Mouse (Mus musculus): ENCODE data around the gene Tnp2. TPM values are rescaled to one million over a fixed set of nuclear protein-coding genes. Genes with fewer than 3 reads are reported as not detected.

The Tnp2 gene
- total RNA-seq, 2 experiments from 2014 or later = not detected

DNA sequence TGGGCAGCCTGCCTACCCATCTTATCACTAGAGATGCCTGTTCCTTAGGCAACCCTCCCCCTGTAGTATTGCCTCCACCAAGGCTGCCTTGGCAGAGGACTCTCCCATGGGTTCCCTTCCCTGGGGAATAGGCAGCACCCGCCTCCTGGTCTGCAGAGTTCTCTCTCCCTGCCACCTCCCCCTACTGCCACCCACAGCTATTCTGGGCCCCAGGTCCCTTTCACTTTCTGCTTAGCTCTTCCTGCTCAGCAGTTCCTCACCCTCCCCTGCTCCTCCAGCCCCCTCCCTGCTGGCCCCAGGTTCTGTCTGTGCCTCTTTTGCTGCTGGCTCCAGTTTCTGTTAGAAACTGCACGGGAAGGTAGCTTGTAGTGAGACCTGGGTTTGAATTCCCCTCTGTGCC lies 18.8 kb downstream of the Tnp2 start:
- peak in 1 of 2 experiments; percentile 61 for DNase-seq

DNA sequence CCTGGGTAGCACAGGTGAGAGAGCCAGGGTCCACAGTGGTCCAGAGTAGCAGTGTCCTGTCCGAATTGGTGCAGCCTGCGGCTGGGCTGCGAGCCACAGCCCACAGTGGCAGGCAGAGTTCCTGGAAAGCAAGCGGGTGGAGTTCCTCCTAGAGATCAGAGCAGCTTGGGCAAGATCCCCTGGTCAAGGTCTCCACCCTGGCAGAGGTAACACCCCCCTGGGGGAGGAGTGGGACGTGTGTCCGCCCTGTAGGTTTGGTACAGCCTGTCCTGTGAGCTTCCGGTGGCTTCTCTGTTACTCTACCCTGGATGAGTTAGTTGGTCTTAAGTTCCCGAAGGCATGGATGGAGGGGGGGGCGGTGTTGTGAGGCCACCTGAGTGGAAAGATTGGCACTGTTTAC lies 19.6 kb downstream of the Tnp2 start:
- DNase-seq = peak; percentile 72 to 80

DNA sequence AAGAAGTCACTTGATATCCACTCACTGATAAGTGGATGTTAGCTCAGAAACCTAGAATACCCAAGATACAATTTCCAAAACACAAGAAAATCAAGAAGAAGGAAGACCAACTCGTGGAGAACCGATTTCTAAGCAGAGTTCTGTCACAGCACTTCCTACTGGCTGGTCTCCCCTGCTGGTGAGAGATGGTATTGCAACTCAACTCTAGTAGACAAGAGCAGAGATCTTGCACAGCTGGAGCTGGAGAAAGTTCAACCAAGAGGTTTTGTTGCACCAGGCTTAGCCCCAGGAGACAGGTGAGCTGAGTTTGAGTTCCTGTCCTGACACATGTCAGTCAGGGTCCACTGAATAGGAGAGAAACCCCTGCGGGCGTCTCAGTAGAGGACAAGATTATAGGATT lies 21.3 kb downstream of the Tnp2 start:
- DNase-seq = peak; percentile 59 to 87

DNA sequence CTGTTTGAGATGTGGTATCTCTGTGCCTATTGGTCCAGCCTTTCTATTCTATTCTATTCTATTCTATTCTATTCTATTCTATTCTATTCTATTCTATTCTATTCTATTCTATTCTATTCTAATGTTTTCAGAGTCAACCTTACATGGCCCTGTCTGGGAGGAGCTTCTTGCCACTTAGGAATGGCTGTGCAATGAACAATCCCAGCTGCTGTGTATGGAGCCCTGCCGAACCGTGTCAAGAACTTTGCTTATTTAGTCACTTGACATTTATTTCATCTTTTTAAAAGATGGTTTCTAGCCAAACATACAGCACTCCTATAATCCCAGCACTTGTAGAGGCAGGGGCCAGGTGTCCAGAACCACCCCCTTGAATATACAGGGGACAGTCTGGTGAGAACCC lies 24.1 kb downstream of the Tnp2 start:
- DNase-seq = no peak

DNA sequence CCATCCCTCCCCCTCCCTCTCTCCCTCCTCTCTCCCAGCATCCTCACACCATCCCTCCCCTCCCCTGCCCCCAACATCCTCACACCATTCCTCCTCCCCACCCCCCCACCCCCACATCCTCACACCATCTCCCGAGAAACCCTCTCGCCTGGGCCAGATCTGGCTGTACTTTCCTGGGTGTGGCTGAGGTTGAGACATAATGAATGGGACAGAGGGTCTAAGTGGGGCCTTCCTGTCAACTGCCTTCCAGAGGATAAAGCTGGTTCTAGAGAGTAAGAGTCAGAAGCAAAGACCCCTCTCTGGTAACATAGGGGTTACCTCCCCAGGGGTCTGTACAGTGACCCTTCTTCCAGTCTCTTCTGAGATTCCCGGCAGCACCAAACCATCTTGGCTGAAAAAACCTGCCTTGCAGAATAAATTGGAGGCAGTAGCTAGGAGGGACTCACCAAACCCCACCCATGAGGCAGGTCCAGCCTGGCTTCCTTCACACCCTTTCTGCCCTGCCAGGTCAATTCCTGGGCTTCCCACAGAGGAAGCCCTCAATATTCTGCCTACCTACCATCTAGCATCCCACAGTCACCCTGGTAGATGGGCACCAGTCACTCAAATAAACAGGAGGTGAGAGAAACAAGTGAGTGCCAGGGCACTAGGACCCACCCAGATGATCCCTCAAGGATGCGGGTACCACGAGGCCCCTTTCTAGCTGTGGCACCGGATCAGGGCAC lies 24.8 kb downstream of the Tnp2 start:
- no peak for DNase-seq

DNA sequence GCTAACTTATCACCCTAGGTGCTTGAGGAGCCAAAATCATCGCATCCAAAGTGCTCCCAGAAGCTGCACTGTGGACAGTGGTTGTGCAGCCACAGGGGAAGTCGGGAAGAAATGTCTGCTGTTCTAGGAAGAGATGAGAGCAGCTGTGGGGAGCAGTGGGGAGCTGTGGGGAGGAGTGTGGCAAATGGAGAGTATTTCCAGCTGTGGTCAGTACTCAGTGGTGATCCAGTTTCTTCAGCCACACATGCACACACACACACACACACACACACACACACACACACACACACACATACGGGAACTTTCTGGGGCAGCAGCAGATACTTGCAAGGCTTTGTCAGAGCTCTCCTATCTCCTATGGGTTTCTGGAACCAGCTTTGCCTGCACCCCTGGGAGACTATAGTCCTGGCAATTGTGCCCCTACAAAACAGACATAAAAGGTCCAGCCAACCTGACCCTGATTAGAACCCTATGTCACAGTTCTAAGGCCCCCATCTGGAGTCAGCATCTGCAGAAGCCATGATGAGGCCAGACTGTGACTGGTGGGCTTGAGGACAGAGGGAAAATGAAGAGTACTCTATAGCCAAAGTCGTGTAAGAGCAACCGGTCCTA lies 25.8 kb downstream of the Tnp2 start:
- DNase-seq = no peak

DNA sequence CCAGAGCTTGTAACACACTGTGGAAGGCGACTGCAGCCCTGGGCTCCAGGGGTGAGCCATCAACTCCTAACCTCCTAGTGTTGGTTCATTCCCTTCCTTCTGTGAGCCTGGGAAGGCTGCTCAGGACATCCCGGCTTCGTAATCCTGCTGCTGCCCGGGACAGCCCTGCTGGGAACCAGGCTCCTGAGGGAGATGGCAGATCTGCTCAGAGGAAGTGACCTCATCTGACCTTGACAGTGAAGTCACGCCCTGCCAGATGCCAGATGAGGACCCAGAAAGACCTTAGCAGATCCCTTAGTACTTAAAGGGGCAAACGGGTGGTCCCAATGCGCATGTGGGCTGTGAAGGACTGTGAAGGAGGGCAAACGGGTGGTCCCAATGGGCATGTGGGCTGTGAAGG lies 27.3 kb downstream of the Tnp2 start:
- DNase-seq = no peak

DNA sequence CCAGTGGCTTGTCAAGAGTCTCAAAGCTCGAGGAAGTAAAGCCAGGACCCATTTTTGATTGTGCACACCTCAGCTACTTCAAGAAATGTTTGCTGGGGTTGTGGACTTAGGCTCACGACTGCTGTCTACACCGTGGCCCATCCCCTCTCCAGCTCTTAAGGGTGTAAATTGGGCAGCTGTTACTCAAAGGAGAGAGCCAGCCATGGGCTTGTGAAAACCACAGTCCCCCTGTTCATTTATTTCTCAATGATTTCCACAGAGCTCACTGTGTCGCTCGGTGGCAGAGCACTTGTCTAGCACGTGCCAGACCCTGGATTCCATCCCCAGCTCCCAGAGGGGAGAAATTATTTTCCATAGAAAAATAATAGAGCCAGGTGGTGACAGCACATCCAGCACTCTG lies 32.3 kb downstream of the Tnp2 start:
- no peak for DNase-seq

DNA sequence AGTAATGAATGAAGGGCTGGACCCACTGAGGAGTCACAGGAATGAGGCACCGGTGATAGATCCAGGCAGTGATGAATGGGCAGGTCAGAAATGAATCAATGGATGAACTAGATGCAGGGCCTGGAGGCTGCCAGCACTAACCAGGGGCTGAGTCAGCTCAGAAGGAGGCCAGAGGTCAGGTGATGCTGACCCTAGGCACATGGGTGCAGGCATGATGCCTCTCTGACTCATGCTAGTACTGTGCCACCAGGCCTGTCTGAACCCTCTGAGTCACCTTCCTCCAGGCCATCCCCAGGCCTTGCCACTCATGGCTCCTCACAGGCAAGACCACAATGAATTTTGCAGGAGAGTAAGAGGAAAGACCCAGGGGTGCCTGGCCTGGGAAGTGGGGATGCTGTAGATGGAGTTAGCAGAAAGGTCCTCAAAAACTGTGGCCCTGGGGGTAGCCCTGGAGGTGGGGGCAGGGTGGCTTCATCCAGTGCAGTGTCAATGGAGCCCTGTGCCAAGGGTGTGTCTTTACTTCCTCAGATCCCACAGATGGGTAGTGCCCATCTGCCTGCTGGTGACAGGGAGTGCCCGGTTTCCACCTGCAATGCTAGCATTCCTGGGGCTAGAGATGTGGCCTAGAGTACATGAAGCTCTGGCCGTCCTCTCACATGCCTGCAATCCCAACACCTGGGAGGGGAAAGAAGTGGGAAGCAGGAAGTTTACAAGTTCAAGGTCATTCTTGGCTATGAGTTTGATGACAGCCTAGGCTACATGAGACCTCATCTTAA lies 33.8 kb downstream of the Tnp2 start:
- peak; percentile 88 to 92 for DNase-seq

DNA sequence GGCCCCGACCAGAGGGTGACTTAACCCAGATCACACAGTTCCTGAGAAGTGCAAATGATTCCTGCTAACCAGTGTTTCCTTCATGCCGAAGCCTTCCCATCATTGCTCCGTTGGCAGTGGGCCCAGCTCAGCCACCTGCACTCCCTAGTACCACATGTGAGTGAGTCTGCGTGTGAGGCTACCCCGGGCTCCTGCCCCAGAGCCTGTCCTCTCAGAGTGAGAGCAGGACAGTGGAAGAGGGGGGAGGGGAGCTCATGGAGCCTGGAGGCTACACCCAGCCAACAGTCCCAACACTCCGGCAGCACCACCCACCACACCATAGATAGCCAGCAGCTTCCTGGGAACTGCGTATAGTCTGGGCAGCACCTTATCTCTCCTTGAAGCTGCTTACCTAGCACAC lies 38.6 kb downstream of the Tnp2 start:
- DNase-seq = no peak

DNA sequence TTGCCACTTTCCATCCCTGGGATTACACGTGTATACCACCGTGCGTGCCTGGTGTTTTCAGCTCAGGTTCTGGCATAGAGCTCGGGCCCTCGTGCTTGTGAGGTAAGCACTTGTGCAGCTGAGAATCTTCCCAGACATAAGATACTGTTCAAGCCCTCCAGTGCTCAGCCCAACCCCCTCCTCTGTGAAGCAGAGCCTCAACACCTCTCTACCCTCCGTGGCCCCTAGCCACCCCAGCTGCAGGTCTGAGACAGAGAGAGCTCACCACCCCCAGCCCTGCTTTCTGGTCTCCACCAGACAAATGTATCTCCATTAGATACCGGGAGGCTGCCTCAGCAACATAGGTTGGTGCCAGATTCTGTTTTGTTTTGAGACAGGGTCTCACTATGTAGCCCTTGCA lies 39.2 kb downstream of the Tnp2 start:
- no peak for DNase-seq

DNA sequence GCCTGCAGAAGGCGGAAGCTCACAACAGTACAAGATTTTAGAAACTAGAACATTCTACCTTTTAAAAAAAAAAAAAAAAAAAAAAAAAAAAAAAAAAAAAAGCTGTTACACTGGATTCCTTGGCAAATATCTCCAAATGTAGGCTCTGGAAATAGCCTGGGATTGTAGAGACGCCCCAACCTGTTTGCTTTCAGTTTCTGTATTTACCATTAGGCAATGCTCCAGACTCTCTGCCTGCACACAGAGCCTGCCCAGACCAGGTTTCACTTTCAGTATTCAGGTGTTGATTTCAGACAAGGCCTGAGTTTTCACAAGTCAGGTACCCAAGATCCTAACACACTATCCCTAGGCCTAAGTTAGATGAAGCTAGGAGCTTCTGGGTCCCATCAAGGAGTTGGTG lies 47.4 kb downstream of the Tnp2 start:
- DNase-seq = no peak

DNA sequence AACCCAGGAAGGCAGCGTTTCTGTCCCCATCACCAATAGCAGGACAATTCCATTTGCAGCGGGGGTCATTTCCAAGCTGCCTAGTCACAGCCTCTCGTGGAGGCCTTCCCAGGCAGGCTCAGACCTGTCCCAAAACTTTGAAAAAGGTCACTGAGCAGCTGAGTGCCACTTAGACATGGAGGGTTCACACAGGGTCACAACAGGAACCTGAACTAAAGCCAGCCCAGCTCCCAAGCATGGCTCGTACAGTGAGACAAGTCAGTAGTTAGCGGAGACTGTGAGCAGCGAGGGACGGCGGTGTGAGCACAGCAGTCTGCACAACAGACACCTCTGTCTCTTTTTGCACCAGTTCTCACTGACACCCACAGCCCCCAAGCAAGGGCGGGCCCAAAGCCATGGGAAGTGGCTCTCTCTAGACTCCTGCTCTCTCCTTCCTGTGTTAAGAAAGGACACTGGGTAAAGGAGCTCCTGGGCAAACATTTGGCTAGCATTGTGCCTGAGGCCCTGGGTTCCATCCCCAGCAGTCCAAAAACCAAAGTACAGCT lies 48.5 kb downstream of the Tnp2 start:
- DNase-seq = no peak

DNA sequence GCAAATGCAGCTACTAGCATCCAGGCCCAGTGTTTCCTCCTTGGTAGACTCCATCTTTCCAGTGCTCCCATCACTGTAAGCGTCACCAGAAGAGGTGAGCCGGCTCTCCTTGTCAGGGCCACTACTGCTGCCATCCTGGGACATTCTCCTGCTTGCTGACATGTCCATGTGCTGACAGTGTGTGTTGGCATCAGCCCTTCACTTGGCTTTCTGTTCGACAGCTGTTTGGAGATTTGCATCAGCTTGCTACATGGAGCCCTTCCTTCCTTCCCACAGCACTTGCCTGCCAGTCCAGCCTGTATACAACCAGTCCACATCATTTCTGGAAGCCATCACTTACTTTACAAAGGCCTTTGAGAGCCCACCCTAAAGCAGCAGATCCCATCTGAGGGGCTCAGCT lies 49.6 kb downstream of the Tnp2 start:
- DNase-seq = no peak

Other genes starting within 250 kb of the Tnp2 start
- 10 to 100 TPM; 21.0 to 22.4 TPM for gene Dexi, start 245.6 kb downstream of the Tnp2 start, total RNA-seq (2021)
- 10 to 100 TPM; 37.4 to 46.9 TPM for gene Clec16a, start 243.3 kb downstream of the Tnp2 start, total RNA-seq (2021)
- gene Socs1, start 3.1 kb downstream of the Tnp2 start, total RNA-seq (2021) = 1 to 10 TPM; 3.1 to 3.5 TPM
- not detected for gene Prm3, start 2.3 kb upstream of the Tnp2 start, total RNA-seq (2021)
- gene Prm2, start 7.5 kb upstream of the Tnp2 start, total RNA-seq (2021) = not detected
- gene Prm1, start 17.2 kb upstream of the Tnp2 start, total RNA-seq (2021) = not detected
- gene Gm11172, start 24.3 kb upstream of the Tnp2 start, total RNA-seq (2021) = not detected
- gene Rmi2, start 46.4 kb upstream of the Tnp2 start, total RNA-seq (2021) = under 1 TPM; 0.46 to 0.93 TPM